Comparison of ENCODE assay signal across 8 mouse cellular contexts in the genomic region with DNA sequence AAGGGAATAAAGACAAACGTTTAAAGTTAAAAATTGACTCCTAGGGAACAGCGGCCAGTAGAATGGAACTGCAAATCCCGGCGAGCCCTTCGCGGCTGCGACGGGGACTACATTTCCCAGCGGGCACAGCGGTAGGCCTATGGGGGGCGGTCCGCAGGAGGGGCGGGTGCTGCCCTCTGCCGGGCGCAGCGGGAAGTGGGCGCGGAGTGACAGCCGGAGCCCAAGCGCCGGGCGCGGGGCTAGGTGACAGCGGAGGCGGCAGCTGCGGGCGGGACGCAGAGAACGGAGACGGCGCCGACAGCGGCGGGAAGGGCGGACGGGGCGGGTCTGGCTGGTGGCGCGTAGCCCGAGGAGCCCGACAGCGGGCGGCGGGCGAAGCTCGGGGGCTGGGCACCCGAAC. TPM values are rescaled to one million over a fixed set of nuclear protein-coding genes. Genes with fewer than 3 reads are reported as not detected.
A peak's percentile ranks its signal among the peaks of the same experiment; 100 is the strongest.
DNase-seq lines count a peak whose midpoint lies in the region; ATAC-seq lines count a peak whose summit lies in the region.

A gene (plus strand): TSS at position 175 of the 400 bp plus-strand sequence.

- intact Hi-C loops in gastrocnemius, postnatal 36 days (cut with DNase I), result no loop called here
- intact Hi-C loops in left cerebral cortex, postnatal 14 days (cut with DNase I), result loop anchor here (5.0 kb wide), 1 partner anchor 40 kb away; no protein-coding TSS in a partner anchor

- under 1% methylated on average over 44 of the region's 47 CpGs for WGBS in intestine, embryonic 15.5 days

- peak within 1 kb of the TSS; percentile 95 for H3K4me2 ChIP-seq in intestine, embryonic 15.5 days (replicated peaks)

- peak within 1 kb of the TSS; percentile 85 for H3K4me3 ChIP-seq in intestine, embryonic 15.5 days (replicated peaks)

- peak; percentile 92 for DNase-seq in adrenal gland, adult 8-10 months
- peak; percentile 87 for DNase-seq in embryo, embryonic 11.5 days (ENCODE audit: low read depth, low spot score)
- peak; percentile 97 to 98 for DNase-seq in gastrocnemius, postnatal 36 days
- DNase-seq in left cerebral cortex, postnatal 14 days (ENCODE audit: low spot score in 2 of 2), result peak; percentile 96 to 98
- peak; percentile 98 for DNase-seq in right cerebral cortex, postnatal 14 days
- peak; percentile 99 for DNase-seq in urinary bladder, postnatal 25 days (ENCODE audit: low spot score)

- peak within 1 kb of the TSS; percentile 75 for H3K9ac ChIP-seq in intestine, embryonic 15.5 days

- peak; percentile 72 for ATAC-seq in intestine, embryonic 15.5 days
- ATAC-seq in megakaryocyte-erythroid progenitor cell, adult 5-6 weeks (replicated peaks; ENCODE audit: low FRiP score, low TSS enrichment, poor library complexity, severe bottlenecking), result peak; percentile 86

- H3K4me1 ChIP-seq in intestine, embryonic 15.5 days (replicated peaks), result peaks cover 28% of the 10 kb centered on the region

- no peaks in the 10 kb centered on the region for H3K27me3 ChIP-seq in intestine, embryonic 15.5 days (replicated peaks)

- H3K36me3 ChIP-seq in intestine, embryonic 15.5 days, result no peaks in the 10 kb centered on the region

- H3K27ac ChIP-seq in intestine, embryonic 15.5 days, result peak within 1 kb of the TSS; percentile 88

- no peaks in the 10 kb centered on the region for H3K9me3 ChIP-seq in intestine, embryonic 15.5 days

RNA-seq across cellular contexts. Expression of the gene that starts here (rescaled TPM):
- 10 to 100 TPM; 17.3 to 32.1 (median 24.2) TPM for total RNA-seq in adrenal gland, adult 8-10 months (2022)
- 10 to 100 TPM; 72.7 to 75.2 TPM for total RNA-seq in gastrocnemius, postnatal 36 days (2021)
- 22.4 and 22.8 TPM in 2 replicates for polyA plus RNA-seq in intestine, embryonic 15.5 days (2015; fragmentation: Nextera tagmentation; extraction: Ambion mirVana)
- total RNA-seq in left cerebral cortex, postnatal 14 days (2021), result 10 to 100 TPM in 1 of 2 experiments, 1 to 10 TPM in 1; 8.0 to 13.3 TPM
- total RNA-seq in megakaryocyte-erythroid progenitor cell, adult 5-6 weeks (2014; fragmentation: Nextera tagmentation), result 3.8 and 4.2 TPM in 2 replicates
- total RNA-seq in megakaryocyte-erythroid progenitor cell, adult 5-6 weeks (2017), result 3.0 and 8.3 TPM in 2 replicates

Comparison
In these comparisons a context has a peak if more than half of its experiments do, and no peak if none do; other contexts are left out.
1. Peak in every context shown above with its lines: DNase-seq, ATAC-seq, H3K4me3 ChIP-seq and H3K27ac ChIP-seq.